Mouse (Mus musculus) erythroblast, adult 5-6 weeks (primary cell): ENCODE data around the gene Bnip1. TPM values are rescaled to one million over a fixed set of nuclear protein-coding genes. Genes with fewer than 3 reads are reported as not detected.
A peak's percentile ranks its signal among the peaks of the same experiment; 100 is the strongest.

Experiments
- ATAC-seq: replicated peaks from 2 replicates; pipeline ENCODE4 v1.8.0; 2016; ENCODE audit warnings: moderate number of reproducible peaks, mild to moderate bottlenecking, moderate TSS enrichment, inconsistent platforms; ENCODE audit not compliant: poor library complexity, low FRiP score, severe bottlenecking
- total RNA-seq, 2 experiments: library from RNA; stranded (forward) in 1 of 2; stranded (reverse) in 1 of 2; fragments of 150-400 nt in 1 of 2; fragments of 200-764, 138-1000 nt in 1 of 2; gene quantifications; 2 replicates each; pipeline versions ENCODE4 v1.2.3 to v1.2.4; 2015 to 2017; ENCODE audit warnings: low replicate concordance in 2 of 2

The Bnip1 gene
- total RNA-seq, 2 experiments from 2014 or later: 1.2 to 8.3 TPM

DNA sequence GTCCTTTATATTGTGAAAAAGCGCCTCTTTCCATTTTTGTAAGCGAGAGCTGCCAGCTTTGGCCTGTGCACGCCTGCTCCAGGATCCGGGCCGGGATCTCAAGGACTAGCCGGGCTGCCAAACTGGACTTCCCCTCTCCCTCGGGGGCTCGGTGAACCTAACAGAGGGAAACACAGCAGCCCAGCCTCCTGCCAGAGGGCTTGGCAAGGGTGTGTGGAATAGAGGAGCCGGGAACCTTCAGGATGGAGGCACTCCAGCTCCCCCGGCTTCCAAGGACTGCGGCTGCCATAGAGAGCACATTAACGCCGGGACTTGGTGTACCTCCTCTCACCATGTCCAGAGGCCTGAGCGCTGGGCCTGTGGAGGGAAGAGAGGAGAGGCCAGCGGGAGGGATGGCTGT lies 11.2 kb downstream of the Bnip1 start:
- ATAC-seq: no peak

DNA sequence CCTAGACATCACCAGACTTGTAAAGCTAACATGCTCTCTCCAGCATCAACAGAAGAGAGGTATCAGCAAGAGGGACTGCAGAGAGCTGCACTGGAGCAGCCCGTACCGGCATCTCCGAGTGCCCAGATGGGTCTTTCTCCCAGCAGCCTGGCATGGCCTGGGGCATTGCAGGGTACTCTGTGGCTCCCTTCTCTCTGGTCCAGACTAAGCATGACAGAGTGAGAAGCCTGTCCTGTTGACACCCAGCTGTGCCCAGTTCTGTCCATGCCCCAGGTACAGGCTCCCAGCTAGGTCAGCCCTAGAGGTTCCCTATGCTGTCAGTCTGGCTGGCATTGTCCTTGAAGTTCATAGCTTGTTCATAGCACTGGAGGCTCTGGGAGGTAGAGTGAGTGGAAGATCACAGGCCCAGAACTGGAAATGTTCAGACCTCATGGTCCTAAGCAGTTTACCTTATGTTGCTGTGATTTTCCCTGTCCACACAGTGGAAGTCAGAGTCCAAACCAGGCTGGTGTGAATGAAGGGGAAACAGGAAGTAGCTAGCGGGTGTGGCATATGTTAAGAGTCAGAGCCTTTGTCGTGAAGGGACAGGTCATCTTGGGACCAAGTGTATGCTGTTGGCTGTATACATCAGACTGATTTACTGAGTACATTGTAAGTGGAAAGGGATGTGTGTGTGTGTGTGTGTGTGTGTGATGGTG lies 12.4 kb downstream of the Bnip1 start:
- no peak for ATAC-seq

DNA sequence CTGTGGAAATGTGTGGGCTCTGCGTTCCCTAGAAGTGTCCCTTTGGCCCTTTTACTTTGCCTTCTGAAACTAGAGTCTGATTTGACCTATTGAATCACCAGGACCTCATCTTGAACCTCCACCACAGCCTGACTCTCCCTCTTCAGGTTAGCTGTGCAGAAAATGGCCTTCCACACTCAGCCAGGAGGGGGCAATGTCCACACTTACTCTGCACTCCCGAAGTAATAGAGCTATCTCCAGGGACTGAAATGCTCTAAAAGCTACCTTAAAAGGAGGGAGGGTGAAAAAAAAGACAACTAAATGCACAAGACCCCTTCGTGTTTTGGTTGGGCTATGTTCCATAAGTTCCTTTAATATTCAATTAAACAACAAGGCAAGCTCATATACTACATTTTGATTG lies 13.9 kb downstream of the Bnip1 start:
- peak; percentile 73 for ATAC-seq

DNA sequence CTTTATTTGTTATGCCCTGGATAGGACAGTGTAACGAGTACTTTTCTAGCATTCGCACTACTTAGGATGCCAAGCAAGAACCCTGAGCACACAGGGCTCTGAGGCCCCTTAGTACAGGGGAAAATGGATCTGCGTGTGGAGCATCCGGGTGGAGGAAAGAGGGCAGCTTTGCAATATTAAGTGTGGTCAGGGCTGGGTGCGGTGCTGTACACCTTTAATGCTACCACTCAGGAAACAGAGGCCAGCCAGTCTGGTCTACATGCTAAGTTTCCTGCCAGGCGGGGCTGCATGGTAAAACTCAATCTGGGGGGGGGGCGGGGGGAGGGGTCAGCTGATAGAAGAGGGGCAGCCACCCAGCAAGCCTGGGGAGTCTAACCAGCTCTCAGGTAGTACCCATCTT lies 14.5 kb downstream of the Bnip1 start:
- no peak for ATAC-seq

DNA sequence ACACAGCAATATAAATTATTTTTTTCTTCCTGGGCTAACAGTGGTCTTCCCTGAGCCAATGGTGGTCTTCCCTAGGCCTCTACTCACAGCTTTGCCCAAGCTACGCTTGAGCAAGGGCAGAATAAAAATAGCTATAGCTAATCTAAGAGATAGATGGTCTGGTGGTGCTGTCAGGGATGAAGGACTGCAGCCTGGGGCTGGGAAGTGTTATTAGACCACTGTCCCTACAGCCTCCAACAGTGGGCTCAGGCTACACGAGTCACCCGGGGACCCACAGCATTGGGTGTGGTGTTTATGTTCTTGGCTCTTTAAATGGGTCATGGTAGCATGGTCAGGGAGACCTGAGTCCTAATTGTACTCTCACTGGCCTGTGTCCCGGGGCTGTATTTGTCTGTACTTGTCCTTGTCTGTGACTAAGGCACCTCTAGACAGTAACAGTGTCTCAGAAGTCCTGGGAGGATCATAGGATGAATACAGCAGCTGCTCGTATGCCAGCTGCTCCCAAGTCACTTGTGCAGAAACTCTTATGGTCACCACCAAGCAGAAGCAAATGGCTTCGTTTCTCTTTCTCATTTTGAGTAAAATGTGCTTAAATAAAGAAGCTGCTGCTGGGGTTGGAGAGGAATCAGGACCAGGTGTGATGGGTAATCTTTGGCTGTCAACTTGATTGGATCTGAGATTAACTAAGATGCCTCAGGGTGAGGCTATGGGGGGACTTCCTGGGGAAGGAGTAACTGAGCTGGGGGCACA lies 16.7 kb downstream of the Bnip1 start:
- ATAC-seq: no peak

DNA sequence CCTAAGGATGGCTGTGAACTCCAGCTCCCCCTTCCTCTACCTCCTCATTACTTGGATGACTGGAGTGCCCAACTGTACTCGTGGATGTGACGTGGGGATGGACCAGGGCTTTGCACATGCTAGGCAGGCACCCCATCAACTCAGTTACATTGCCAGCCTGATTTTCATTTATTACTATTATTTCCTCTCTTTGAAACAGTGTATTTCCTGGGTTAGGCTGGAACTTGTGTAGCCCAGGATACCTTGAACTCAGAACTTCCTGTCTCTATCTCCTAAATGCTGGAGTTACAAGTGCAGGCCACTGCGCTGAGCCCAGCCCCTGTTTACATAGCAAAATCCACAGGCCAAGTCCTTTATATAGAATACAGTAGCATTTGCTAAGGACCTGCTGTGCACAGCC lies 22.0 kb downstream of the Bnip1 start:
- no peak for ATAC-seq

DNA sequence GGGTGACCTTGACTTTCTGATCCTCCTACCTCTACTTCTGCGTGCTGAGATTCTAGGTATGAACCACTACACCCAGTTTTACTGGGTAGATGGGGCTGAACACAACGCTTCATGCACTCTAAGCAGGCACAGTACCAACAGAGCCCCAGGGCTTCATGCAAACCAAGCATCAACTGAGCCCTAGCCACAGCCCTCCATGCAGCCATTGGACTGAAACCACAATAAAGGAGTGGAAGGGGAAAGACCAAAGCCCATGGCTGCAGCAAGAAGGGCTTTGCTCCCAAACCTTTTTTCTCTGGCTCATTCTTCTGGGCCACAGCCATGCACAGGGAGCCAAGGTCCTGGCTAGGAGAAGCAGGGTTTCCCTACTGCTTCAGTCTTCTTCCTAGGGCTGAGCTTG lies 31.7 kb downstream of the Bnip1 start:
- ATAC-seq: no peak

DNA sequence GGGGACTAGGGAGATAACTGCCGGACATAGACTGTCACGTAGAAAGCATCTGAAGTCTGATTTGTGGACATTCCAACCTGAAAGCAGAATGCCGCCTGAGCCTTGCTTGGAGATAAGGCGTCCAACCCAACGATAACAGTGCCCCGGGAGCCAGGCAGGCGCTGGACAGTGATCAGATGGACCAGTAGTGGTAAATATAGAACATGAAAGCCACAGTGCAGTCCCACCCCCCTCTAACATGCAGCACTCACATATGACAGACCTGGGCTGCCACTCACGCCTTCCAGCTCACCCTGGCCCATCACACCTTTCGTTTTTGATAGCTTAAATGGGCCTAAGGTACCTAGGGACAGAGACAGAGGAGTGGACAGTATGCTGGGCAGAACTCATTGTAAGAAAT lies 32.6 kb downstream of the Bnip1 start:
- no peak for ATAC-seq

DNA sequence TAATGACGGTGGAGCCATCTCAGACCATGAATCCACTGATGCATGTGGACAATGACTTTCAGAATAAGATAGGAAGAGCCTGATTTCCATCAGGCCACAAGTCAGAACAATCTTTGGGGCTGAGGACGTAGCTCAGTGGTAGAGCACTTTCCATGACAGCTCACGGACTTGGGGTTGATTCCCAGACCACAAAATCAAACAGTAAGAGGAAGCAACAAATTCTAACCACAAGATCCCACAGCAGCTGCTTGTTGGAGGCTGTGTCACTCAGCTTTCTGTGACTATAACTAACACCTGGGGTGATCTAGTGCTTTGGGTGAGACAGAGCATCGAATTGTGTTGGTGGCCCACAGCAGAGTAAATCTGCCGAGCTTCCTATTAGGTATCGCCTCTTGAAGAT lies 35.9 kb downstream of the Bnip1 start:
- ATAC-seq: no peak

DNA sequence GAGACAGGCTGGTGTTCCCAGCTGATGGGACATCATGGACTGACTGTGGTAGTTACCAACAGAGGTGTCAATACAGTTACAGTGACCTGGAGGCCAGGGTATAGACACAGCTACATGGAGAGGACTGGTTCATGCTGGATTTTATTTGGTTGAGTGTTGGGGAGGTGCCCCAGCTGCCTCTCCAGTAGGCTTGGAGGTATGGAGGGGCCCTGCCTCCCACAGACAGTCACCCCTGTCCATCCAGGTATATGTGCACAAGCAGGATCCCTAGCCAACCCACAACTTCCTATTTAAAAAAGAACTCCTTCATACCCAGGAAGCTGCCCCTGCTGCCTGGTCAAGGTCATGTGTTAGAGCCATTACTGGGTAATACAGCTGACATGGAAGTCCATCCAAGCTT lies 36.9 kb downstream of the Bnip1 start:
- no peak for ATAC-seq

DNA sequence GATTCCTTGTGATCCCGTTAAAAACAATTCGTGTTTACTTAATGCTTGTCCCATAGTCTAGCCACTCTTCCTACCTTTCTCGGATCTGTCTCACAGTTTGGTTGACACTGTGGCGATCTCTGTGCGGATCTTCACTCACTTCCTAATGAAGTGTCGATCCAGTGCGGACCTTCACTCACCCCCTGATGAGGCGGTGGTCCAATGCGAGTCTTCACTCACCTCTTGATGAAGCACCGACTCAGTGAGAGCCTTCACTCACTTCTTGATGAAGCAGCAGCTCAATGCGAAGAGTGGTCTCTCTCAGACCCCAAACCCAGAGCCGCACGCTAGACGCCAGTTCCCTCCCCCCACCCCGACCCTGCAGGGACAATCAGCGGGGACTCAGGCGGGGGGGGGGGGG lies 45.3 kb downstream of the Bnip1 start:
- no peak for ATAC-seq

DNA sequence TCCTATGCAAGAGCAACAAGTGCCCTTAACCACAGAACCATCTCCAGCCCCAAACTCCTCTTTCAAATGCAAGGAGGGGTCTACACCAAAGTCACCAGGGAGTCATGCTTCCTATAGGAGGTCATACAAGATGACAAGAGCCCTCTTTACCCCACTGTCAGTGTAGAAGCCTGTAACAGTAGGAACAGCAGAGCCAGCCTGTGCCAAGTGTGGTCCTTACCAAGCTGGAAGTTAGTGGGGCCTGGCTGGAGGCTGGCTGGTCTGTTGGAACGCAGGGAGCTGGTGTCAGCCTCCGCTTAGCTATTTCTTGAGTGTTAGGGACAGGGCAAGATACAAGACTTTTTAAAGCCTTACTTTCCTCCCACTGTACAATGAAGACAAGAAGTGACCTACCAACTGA lies 52.9 kb downstream of the Bnip1 start:
- no peak for ATAC-seq

DNA sequence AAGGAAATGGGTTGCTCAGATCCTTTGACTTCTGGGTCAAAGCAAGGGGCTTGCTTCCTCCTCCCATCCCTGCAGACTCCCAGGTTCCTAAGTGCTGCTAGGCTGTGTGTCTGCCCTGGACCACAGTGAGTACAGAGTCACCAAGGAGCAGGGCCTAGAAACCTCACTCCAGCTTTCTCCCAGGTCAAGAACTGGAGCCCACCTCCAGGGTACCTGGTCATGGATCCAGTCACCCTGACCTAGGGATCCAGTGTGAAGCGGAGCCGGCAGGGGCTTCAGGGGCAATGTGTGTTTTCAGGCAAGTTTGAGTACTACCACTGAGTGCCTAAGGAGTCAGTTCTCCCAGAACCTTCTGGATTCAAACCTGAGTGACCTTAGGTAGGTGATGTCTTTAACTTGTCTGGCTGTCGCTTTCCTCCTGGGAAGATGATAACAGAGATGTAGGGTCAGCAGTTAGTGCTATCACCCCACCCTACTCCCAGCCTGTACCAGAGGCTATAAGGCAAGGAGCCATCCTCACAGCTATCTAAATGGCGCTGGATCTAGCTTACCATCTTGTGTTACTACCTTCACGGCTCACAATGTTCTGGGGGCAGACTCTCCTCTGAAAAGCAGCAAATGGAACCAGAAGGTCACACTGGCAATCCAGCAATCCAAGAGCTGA lies 53.6 kb downstream of the Bnip1 start:
- no peak for ATAC-seq

DNA sequence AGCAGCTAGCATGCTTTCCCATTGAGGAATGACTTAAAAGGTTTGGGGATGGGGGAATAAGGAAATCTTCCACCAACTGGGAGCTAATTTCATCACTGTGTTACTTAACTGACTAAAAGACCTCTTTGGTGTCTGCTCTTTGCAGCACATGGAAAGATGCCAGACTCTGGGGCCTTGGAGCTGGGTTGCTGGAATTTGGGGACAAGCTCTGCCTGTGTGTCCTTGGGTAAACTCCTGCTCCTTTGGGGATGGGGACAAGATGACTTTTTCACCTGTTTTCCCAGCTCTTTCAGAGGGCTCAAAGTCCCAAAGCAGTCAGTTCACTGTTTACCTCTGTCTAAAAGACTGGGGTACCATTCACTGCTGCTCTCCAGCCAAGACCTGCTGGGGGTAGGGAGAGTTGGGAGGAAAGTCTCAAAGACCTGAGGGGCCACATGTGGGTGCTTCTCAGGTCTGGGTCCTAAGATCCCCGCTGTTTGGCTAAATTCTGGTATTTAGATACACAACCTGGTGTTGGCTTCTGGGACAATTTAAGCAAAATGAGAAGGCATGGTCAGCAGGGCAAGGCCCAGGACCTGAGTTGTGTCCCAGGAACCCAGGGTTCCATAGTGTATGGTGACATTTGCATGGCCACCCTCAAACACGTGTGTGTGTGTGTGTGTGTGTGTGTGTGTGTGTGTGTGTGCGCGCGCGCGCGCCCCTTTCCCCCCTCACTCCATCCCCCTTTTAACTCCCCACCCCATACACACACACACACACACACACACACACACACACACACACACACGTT lies 54.3 kb downstream of the Bnip1 start:
- ATAC-seq: no peak

DNA sequence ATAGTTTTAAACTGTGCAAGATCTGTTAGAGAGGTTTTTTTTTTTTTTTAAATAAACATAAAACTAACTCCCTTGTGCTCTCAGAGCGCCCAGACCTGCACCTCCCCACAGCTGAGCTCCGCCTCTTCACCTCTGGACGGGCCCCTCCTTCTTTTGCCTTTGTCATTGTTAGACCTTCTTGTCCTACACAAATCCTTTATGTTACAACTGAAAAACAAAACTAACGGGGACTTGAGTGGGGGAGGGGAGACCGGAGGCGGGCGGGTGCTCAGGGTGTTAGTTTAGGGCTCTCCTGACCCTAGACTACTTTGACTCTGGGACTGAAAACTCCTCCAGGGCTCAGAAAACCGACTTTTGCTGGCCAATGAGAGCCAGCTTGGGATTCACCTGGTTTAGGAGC lies 55.1 kb downstream of the Bnip1 start:
- no peak for ATAC-seq

DNA sequence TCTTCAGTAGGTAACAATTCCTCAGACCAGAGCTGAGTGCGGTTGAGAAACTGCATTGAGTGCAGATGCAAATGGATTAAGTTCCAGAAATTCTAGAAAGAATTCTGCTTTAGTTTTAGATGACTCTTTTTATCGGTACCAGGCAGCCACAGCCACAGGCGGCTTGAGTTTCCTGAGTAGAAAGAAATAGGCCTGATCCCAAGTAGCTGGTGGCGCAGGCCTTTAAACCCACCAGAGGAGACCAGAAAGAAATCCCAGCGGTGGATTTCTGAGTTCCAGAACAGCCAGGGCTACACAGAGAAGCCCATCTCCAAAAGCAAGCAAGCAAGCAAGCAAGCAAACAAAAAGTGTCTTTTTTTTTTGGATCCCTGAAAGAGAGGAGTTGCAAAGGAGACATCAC lies 55.5 kb downstream of the Bnip1 start:
- ATAC-seq: no peak

DNA sequence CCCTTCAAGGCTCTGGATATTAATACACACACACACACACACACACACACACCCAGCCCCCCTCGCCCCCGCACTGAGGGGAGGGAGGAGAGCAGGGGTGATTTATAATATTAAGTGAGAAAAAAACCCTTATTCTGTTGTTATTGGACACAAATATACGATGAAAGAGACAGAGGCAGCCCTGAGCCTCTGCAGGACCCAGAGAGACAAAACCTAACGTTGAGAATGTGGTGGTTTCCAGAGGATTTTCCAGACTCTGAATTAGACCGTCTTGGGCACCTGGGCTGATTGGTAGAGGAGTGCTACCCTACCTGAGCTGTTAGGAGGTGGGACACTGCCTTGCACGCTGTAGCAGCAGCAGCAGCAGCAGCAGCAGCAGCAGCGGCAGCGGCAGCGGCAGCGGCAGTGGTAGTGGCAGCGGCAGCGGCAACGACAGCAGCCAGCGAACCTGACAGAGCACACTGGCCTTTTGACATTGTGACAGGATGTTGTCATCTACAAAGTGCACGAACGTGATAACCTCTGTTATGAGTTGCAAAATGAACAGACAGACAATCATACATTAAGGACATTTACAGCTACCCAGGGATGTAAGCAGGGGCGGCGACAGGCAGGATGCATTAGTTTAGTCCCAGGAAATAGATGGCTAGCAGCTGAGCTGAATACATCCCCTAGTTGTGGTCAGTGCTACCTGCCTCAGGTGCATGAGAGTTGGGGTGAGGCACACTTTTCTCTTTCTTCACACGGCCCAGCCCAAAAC lies 56.1 kb downstream of the Bnip1 start:
- no peak for ATAC-seq

DNA sequence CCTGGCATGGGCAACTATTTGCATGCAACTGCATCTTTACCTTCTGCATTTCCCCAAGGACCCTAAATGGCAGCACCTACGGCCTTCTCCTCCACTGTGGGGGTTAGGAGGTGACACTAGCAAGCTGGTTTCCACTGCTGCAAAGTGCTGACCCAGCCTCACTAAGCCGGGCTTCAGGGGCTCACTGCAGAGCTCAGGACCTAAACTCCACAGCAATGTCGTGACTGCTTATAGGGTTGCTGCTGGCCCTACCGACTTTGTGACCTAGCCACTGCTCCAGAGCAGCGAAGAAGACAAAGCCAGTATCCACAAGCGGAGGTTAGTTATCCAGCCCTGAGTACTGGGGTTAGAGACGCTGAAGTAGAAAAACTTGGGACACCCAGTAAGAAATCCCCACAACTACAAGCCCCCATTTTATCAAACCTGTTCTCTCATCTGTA lies 56.7 kb downstream of the Bnip1 start:
- ATAC-seq: no peak

DNA sequence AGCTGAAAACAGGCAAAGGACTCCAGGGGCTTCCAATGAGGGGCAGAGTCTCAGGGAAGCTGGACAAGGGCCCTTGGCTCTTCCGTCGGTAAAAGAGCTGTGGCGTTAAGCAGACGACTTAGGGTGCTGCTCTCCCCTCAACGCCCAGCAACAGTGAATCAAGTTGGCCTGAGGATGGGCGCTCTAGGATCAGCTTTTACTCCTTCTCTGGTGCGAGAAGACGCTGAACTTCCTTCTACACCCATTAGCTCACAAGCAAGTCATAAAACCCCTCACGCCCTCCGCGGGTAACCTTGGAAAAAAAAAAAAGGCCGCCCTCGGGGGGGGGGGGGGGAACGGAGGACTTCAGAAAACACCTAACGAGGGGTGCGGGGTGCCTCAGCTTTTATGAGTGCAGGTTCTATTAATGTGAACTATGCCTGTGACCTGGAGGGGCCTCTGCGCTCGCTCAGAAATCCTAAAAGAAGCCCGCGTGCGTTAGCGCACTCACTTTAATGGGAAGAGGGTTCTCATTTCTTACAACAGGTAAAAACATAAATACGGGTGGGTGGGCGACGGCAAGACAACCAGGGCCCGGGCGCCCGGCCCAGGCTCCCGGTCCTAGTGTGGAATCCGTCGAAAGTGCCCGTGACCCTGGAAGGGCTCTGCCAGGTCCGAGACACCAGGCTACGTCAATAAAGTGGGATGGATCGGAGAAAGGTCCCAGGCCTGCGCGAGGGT lies 57.5 kb downstream of the Bnip1 start:
- ATAC-seq: no peak
